Mouse (Mus musculus): ENCODE data around the gene Nat10.

- no peak for TF ChIP-seq CTCF (IDR thresholded peaks at IDR 0.05)
- no peak for TF ChIP-seq EP300 (IDR thresholded peaks at IDR 0.05)
These were observed 41.8 kb downstream of the Nat10 start for GRCm38 (mm10) chr2:103719292-103719646.

Data from lung, postnatal 0 days (tissue).